Mouse (Mus musculus) 3134 (cell line): Measurements from ENCODE around the gene Dnaaf1.

Experiments
- DNase-seq: peaks from one replicate; pipeline ENCODE4 v3.0.0-alpha.2; 2011; ENCODE audit warnings: low spot score; ENCODE audit not compliant: insufficient read length; ENCODE audit errors: extremely low read depth

The Dnaaf1 gene

DNA sequence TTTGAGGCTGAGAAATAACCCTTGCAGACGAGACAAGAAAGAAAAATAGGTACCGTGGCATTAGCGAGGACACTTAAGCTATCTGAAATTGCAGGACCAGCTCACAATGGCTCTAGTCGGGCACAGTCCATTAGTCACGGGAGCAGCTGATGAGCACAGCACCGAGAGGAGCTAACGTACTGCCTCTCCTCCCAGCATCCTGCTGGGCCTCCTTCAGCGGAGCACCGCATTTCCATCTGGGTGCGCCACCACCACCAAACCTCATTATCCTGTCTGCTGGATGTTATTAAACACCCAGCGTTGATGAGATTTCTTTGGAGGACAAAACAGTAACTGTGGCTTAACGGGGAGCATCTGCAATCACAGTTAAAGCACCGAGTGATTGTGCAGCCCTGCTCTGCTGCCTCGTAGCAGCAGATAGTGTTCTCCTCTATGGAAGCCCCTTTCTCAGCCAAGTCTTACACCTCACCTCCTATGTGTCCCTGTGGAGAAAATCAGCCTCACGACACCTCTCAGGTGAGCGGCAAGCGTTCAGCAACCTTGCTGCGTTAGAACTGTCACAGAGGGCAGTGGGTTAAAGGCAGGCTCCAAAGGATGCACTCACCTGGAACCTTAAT, 70.1 kb downstream of the Dnaaf1 start:
- no peak for DNase-seq

DNA sequence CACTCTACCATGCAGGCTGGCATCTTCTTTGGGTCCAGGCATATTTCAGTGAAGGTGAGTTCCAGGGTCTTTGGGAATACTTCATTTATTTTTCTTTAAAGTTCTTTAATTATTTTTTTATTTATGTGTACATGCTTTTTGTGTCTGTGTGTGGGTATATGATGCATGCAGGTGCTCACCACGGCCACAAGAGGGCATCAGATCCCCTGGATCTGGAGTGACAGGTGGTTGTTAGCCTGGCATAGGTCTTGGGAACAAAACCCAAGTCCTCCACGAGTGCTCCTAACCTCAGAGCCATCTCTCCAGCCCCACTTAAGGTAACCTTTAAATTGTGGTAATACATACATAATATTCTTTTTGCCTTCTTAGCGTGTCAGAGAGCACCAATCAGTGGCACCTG, 71.2 kb downstream of the Dnaaf1 start:
- DNase-seq: no peak

DNA sequence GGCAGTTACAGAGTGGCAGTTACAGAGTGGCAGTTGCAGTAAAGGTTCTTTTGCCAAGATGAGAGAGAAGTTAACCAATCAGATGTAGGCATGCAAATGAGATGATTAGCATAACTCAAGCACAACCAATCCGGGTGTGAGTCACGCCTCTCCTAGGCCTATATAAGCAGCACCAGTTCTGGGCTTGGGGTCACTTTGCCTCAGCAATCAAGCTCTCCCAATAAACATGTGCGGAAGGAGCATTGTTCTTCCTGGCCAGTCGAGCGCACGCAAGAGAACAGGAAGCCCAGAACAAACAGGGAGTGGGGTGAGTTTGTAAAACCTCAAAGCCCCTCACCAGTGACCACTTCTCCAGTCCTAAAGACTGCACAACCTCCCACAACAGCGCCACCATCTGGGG, 71.8 kb downstream of the Dnaaf1 start:
- DNase-seq: no peak
